ENCODE assay signal across 22 mouse cellular contexts in the genomic region with DNA sequence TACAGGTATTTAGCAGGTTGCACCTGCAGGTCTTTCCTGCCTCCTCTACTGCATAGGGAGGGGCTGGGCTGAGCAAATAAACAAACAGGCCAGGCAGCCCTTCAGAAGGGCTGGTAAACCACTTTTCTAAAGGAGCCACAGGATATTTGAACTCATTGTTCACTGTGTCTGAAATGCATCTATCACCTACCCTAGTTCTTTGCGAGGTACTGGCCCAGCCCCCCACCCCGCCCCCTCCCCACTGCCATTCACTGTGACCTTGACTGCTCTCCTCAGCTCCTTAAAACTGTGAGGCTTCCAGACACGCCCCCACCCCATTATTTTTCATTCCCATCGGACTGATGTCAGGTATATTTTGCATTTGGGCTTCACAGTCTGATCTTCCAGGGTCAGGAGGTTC.
"Had no signal": no experiment of that assay in that cellular context is flagged by ENCODE, and none has a peak within 500 bp of the region (broad histone marks: within the 10 kb centered on the region; RNA-seq: fewer than 3 reads in every experiment).

No protein-coding gene starts in this region.

- DNase-seq: kidney, postnatal 10 days; kidney, postnatal 36 days; layer of hippocampus, postnatal 36 days; left cerebral cortex, postnatal 4 days; liver, postnatal 0 days; lung, embryonic 14.5 days; right cerebral cortex, adult 18-20 months; right cerebral cortex, postnatal 14 days; right cerebral cortex, postnatal 4 days; thymus, postnatal 25 days had no signal

- H3K27ac ChIP-seq: kidney, embryonic 15.5 days; limb, embryonic 12.5 days; liver, embryonic 14.5 days; macrophage; midbrain, embryonic 12.5 days; midbrain, embryonic 15.5 days; neural tube, embryonic 12.5 days; neural tube, embryonic 15.5 days; stomach, embryonic 15.5 days had no signal

- H3K4me3 ChIP-seq: kidney, embryonic 15.5 days; limb, embryonic 12.5 days; limb, embryonic 15.5 days; midbrain, embryonic 12.5 days; midbrain, embryonic 15.5 days; neural tube, embryonic 12.5 days; neural tube, embryonic 15.5 days; stomach, embryonic 15.5 days had no signal

- ATAC-seq: liver, postnatal 0 days; lung, postnatal 0 days; midbrain, embryonic 15.5 days had no signal

- H3K9ac ChIP-seq: kidney, embryonic 15.5 days; limb, embryonic 12.5 days; limb, embryonic 15.5 days; liver, embryonic 14.5 days; liver, postnatal 0 days; lung, embryonic 14.5 days; midbrain, embryonic 12.5 days; midbrain, embryonic 15.5 days; neural tube, embryonic 12.5 days; neural tube, embryonic 15.5 days; stomach, embryonic 15.5 days had no signal

- H3K4me2 ChIP-seq: kidney, embryonic 15.5 days; limb, embryonic 12.5 days; limb, embryonic 15.5 days; liver, embryonic 11.5 days; lung, embryonic 14.5 days; midbrain, embryonic 12.5 days; midbrain, embryonic 15.5 days; neural tube, embryonic 12.5 days; neural tube, embryonic 15.5 days; stomach, embryonic 15.5 days had no signal

- H3K36me3 ChIP-seq: kidney, embryonic 15.5 days; limb, embryonic 12.5 days; limb, embryonic 15.5 days; midbrain, embryonic 12.5 days; midbrain, embryonic 15.5 days; neural tube, embryonic 12.5 days; neural tube, embryonic 15.5 days; stomach, embryonic 15.5 days had no signal

- H3K27me3 ChIP-seq: kidney, embryonic 15.5 days; limb, embryonic 12.5 days; limb, embryonic 15.5 days; midbrain, embryonic 15.5 days; neural tube, embryonic 12.5 days; neural tube, embryonic 15.5 days; stomach, embryonic 15.5 days had no signal

- H3K9me3 ChIP-seq: kidney, embryonic 15.5 days; limb, embryonic 12.5 days; limb, embryonic 15.5 days; midbrain, embryonic 12.5 days; midbrain, embryonic 15.5 days; neural tube, embryonic 12.5 days; neural tube, embryonic 15.5 days; stomach, embryonic 15.5 days had no signal
